Mouse (Mus musculus) thymus, adult 2 months (tissue): ENCODE measurements around the gene Unc5a.

Experiments used
- CTCF ChIP-seq: fragments of 200-500 bp; IDR thresholded peaks from 2 replicates; pipeline ENCODE4 v1.5.1; 2012; ENCODE audit warnings: mild to moderate bottlenecking, control low read depth, low read length, moderate library complexity, borderline replicate concordance; ENCODE audit not compliant: control insufficient read depth, poor library complexity, insufficient read depth; ENCODE audit errors: extremely low read depth
- POLR2A ChIP-seq: fragments of 200-500 bp; IDR thresholded peaks from 2 replicates; pipeline ENCODE4 v1.6.1; 2012; ENCODE audit warnings: mild to moderate bottlenecking, low read length, control low read depth, moderate library complexity; ENCODE audit not compliant: control insufficient read depth, poor library complexity, insufficient read depth; ENCODE audit errors: extremely low read depth

DNA sequence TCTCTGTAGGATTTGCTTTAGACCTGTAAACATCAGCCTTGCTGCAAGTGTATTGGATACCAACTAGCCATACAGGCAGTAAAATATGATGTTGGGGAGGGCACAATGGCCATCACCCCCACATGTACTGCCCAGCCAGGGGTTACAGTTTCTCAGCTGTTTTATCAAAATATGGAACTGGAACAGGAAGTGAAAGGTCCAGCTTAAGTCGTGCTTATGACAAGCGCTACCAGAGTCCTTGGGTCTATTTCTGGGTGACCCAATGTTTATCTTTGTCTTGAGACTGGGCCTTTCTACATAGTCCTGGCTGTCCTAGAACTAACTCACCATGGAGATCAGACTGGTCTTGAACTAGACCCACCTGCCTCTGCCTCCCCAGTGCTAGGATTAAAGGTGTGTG lies 75.0 kb downstream of the Unc5a start:
- TF ChIP-seq CTCF, result no peak
- TF ChIP-seq POLR2A, result no peak
